Mouse (Mus musculus) forebrain, postnatal 0 days (tissue): ENCODE data around the gene Rab20. TPM values are rescaled to one million over a fixed set of nuclear protein-coding genes. Genes with fewer than 3 reads are reported as not detected.

ENCODE experiments used
- ATAC-seq: fragments of 200-750 bp; cut with Nextera tagmentation; 2 replicates; pipeline ENCODE4 v1.8.0; 2017; ENCODE audit warnings: mild to moderate bottlenecking, moderate library complexity
- DNase-seq: peaks from one replicate; pipeline ENCODE4 v3.0.0-alpha.2; 2015
- H3K27ac ChIP-seq: fragments of 300-500 bp; sonication (generic); 2 replicates; pipeline ENCODE4 v1.5.1; 2014; ENCODE audit warnings: low read depth, mild to moderate bottlenecking, antibody characterized with exemption, low read length, moderate library complexity, mixed read lengths
- H3K27me3 ChIP-seq: fragments of 300-500 bp; sonication (generic); 2 replicates; pipeline ENCODE4 v1.6.1; 2014; ENCODE audit warnings: mild to moderate bottlenecking, low read length, mixed read lengths; ENCODE audit not compliant: insufficient read depth
- H3K36me3 ChIP-seq: fragments of 300-500 bp; sonication (generic); 2 replicates; pipeline ENCODE4 v1.6.1; 2014; ENCODE audit warnings: mild to moderate bottlenecking, moderate library complexity; ENCODE audit not compliant: insufficient read depth
- H3K4me1 ChIP-seq: fragments of 300-500 bp; sonication (generic); 2 replicates; pipeline ENCODE4 v1.6.1; 2014; ENCODE audit warnings: antibody characterized with exemption; ENCODE audit not compliant: insufficient read depth
- H3K4me2 ChIP-seq: fragments of 300-500 bp; sonication (generic); 2 replicates; pipeline ENCODE4 v1.6.1; 2014; ENCODE audit warnings: low read depth, mild to moderate bottlenecking, moderate library complexity
- H3K4me3 ChIP-seq: fragments of 300-500 bp; sonication (generic); 2 replicates; pipeline ENCODE4 v1.5.1; 2014; ENCODE audit warnings: low read depth, low read length, mixed read lengths
- H3K9ac ChIP-seq: fragments of 300-500 bp; sonication (generic); 2 replicates; pipeline ENCODE4 v1.6.1; 2014; ENCODE audit warnings: mild to moderate bottlenecking
- H3K9me3 ChIP-seq: fragments of 300-500 bp; sonication (generic); 2 replicates; pipeline ENCODE4 v1.6.1; 2016; ENCODE audit warnings: low read length
- CTCF ChIP-seq: sonication (generic); IDR thresholded peaks from 2 replicates; pipeline ENCODE4 v1.5.1; 2016; ENCODE audit warnings: antibody characterized with exemption, control low read depth, low read depth
- WGBS: fragments of 180-500 bp; shearing (Covaris S2); extraction: QIAGEN DNeasy Blood & Tissue Kit; methylation state at CpG from one replicate; pipeline ENCODE4 v1.1.7; 2014; 5-methylcytosine and 5-hydroxymethylcytosine counted together
- polyA plus RNA-seq: library from polyadenylated mRNA; unstranded; fragments of >200 nt; fragmentation: Nextera tagmentation; extraction: Ambion mirVana; gene quantifications from 2 replicates; pipeline ENCODE4 v1.2.1, GENCODE M21; 2015
- total RNA-seq: library from RNA; depleted of rRNA; stranded (reverse); fragments of >200 nt; gene quantifications from 2 replicates; pipeline ENCODE4 v1.2.3, GENCODE M21; 2014

Gene Rab20
- total and polyA plus RNA-seq, 2 experiments from 2014 or later, result 0.95 to 1.6 TPM

- H3K9me3 ChIP-seq, result no peaks in the 10 kb centered on the region
- ATAC-seq (no peak), DNase-seq (no peak)
- no peak for TF ChIP-seq CTCF
- peaks cover 41% of the 10 kb centered on the region for H3K36me3 ChIP-seq
- no peaks in the 10 kb centered on the region for H3K4me1 ChIP-seq
- no peak overlapping the region for H3K27ac ChIP-seq
- H3K27me3 ChIP-seq, result no peaks in the 10 kb centered on the region
- no peak overlapping the region for H3K9ac ChIP-seq
- 91% methylated on average over 7 of the region's 7 CpGs for WGBS
- H3K4me3 ChIP-seq, result no peak overlapping the region
- no peak overlapping the region for H3K4me2 ChIP-seq
Observed at GRCm38 (mm10) chr8:11444216-11444615, 34.3 kb downstream of the Rab20 start.

GRCm38 (mm10) chr8:11443611-11444010 lies 34.9 kb downstream of the Rab20 start:
- Histone ChIP-seq H3K4me1 (no peaks in the 10 kb centered on the region), H3K4me2 (no peak overlapping the region), H3K4me3 (no peak overlapping the region), H3K27ac (no peak overlapping the region), H3K9ac (no peak overlapping the region), H3K27me3 (no peaks in the 10 kb centered on the region), H3K9me3 (no peaks in the 10 kb centered on the region), H3K36me3 (peaks cover 46% of the 10 kb centered on the region)
- TF ChIP-seq CTCF, result no peak
- DNase-seq (no peak), ATAC-seq (no peak)
- WGBS, result 89% methylated on average over 9 of the region's 9 CpGs

DNA sequence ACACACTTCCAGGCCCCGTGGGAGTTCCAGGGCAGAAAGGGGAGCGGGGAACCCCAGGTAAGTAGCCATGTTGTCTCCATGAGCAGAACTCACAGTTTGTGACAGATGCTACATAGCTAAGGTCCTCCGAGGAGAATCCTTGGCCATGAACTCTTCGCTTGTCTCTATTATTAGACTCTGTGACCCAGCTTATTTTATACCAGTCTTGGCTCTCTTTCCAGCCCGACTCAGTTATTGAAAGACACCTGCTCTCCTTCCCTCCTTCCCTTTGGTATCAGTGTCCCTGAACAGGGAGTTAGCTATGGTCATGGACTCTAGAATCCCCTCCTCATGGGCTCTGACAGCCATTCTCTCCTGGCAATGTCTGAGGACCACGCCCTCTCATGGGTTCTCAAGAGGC lies 37.2 kb downstream of the Rab20 start:
- no peak for TF ChIP-seq CTCF
- Histone ChIP-seq H3K4me3 (no peak overlapping the region), H3K9me3 (no peaks in the 10 kb centered on the region), H3K4me1 (no peaks in the 10 kb centered on the region), H3K36me3 (peaks cover 33% of the 10 kb centered on the region), H3K27ac (no peak overlapping the region), H3K27me3 (no peaks in the 10 kb centered on the region), H3K4me2 (no peak overlapping the region), H3K9ac (no peak overlapping the region)
- DNase-seq (no peak), ATAC-seq (no peak)
- 92% methylated on average over 6 of the region's 6 CpGs for WGBS

DNA sequence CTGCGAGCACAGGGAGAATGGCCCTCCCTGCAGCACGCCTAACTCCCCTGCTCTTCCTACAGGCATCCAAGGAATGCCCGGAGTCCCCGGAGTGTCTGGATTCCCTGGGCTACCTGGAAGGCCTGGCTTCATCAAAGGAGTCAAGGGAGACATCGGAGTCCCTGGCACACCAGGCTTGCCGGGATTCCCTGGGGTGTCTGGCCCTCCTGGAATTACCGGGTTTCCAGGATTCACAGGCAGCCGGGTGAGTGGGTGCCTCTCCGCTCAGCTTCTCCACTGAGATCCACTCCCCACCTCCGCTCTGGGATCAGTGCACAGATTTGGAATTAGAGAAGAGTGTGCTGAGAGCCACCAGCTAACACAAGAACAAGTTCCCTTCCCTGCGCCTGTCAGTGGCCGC lies 40.6 kb downstream of the Rab20 start:
- WGBS, result 56% methylated on average over 12 of the region's 12 CpGs
- H3K27me3 ChIP-seq, result no peaks in the 10 kb centered on the region
- no peak overlapping the region for H3K4me2 ChIP-seq
- no peak overlapping the region for H3K9ac ChIP-seq
- DNase-seq (no peak), ATAC-seq (no peak)
- no peak for TF ChIP-seq CTCF
- no peak overlapping the region for H3K27ac ChIP-seq
- no peak overlapping the region for H3K4me3 ChIP-seq
- no peaks in the 10 kb centered on the region for H3K9me3 ChIP-seq
- no peaks in the 10 kb centered on the region for H3K4me1 ChIP-seq
- peaks cover 29% of the 10 kb centered on the region for H3K36me3 ChIP-seq

- ATAC-seq, result no peak
Observed at GRCm38 (mm10) chr8:11430688-11431087, 47.8 kb downstream of the Rab20 start.

GRCm38 (mm10) chr8:11423091-11423490 lies 55.4 kb downstream of the Rab20 start:
- 61% methylated on average over 7 of the region's 7 CpGs for WGBS
- Histone ChIP-seq H3K4me3 (no peak overlapping the region), H3K4me2 (no peak overlapping the region), H3K9me3 (no peaks in the 10 kb centered on the region), H3K4me1 (peaks cover 6% of the 10 kb centered on the region; the same call in 1 of the 2 replicates), H3K36me3 (peaks cover 16% of the 10 kb centered on the region), H3K9ac (no peak overlapping the region), H3K27me3 (no peaks in the 10 kb centered on the region), H3K27ac (no peak overlapping the region)
- ATAC-seq (no peak), DNase-seq (peak; percentile 41)
- TF ChIP-seq CTCF, result peak; percentile 77

More at GRCm38 (mm10) chr8:11430688-11431087, 47.8 kb downstream of the Rab20 start:
- no peak for DNase-seq
- H3K36me3 ChIP-seq, result peaks cover 26% of the 10 kb centered on the region
- no peaks in the 10 kb centered on the region for H3K4me1 ChIP-seq
- peak; percentile 55 for TF ChIP-seq CTCF
- no peak overlapping the region for H3K4me2 ChIP-seq
- no peak overlapping the region for H3K27ac ChIP-seq
- H3K27me3 ChIP-seq, result no peaks in the 10 kb centered on the region
- no peaks in the 10 kb centered on the region for H3K9me3 ChIP-seq
- WGBS, result 58% methylated on average over 5 of the region's 5 CpGs
- no peak overlapping the region for H3K4me3 ChIP-seq
- H3K9ac ChIP-seq, result no peak overlapping the region

DNA sequence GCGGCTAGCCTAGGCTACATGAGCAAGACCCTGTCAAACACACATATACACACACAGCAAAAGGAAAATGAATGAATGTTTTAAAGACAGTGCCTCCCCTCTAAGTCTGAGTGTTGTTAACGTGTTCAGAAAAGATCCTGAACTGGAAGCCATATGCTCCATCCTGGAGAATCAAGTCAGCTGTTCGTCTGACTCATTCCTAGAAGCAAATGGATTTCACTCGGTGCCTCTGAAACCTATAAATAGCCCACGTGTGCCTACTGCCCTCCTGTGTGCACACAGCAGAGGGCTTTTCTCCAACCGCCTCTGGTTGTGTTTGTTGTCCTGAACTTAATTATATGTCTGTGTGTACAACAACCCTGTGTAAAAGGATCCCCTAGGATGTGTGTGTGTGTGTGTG lies 56.5 kb downstream of the Rab20 start:
- no peak for ATAC-seq
- 66% methylated on average over 6 of the region's 6 CpGs for WGBS
- no peak for TF ChIP-seq CTCF
- no peak overlapping the region for H3K4me2 ChIP-seq
- H3K27ac ChIP-seq, result no peak overlapping the region
- no peaks in the 10 kb centered on the region for H3K27me3 ChIP-seq
- peaks cover 16% of the 10 kb centered on the region for H3K36me3 ChIP-seq
- peak; percentile 32 for DNase-seq
- H3K9me3 ChIP-seq, result no peaks in the 10 kb centered on the region
- no peak overlapping the region for H3K4me3 ChIP-seq
- peaks cover 7% of the 10 kb centered on the region; the same call in 1 of the 2 replicates for H3K4me1 ChIP-seq
- no peak overlapping the region for H3K9ac ChIP-seq
